Mouse (Mus musculus): Measurements from ENCODE around the gene Ftsj3. TPM values are rescaled to one million over a fixed set of nuclear protein-coding genes. Genes with fewer than 3 reads are reported as not detected.
A peak's percentile ranks its signal among the peaks of the same experiment; 100 is the strongest.

Ftsj3 gene
- 33.0 and 34.1 TPM in 2 replicates for polyA plus RNA-seq (2015; fragmentation: Nextera tagmentation; extraction: Ambion mirVana)

- peak; percentile 94 for ATAC-seq (replicated peaks)
- Histone ChIP-seq H3K4me1 (peaks cover 23% of the 10 kb centered on the region), H3K4me3 (peak within 1 kb of the TSS; percentile 70), H3K27me3 (replicated peaks) (no peaks in the 10 kb centered on the region), H3K9me3 (no peaks in the 10 kb centered on the region), H3K4me2 (peak within 1 kb of the TSS; percentile 89), H3K27ac (peak within 1 kb of the TSS; percentile 84), H3K36me3 (replicated peaks) (peaks cover 25% of the 10 kb centered on the region), H3K9ac (peak within 1 kb of the TSS; percentile 71)
- WGBS: 0% methylated on average over 42 of the region's 42 CpGs
Observed at GRCm38 (mm10) chr11:106255685-106256451, at the start of gene Ftsj3, which contains the start of gene Psmc5. TSS of gene Ftsj3 (minus strand) at chr11:106256079. TSS of gene Psmc5 (plus strand) at chr11:106256154.

DNA sequence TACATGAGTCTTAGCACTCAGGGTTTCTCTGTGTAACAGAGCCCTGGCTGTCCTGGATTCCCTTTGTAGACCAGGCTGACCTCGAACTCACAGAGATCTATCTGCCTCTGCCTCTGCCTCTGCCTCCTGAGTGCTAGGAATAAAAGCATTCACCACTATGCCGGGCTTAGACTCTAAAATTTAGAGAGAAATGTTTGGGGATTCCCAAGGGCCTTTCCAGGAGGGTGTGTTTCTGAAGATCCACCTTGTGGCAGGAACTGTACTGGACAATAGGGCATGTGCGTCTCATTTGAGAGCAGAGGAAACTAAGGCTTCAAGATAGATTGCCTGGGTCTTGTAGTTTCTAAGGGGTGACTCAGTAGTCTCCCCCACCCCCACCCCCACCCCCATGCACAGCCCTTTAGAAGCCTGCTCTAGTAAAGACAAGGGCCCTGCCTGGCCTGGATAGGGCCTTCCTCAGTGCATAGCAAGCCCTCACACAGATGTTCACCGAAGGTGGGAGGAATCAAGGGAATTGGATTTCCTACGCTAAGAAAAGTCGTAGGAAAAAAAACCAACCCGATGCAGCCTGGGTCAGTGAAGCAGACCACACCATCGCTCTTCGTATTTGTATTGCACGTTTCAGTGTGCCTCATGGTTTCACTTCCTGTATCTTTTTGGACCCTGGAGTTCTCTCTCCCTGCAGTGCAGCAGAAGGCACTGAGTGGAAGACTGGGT, 49.6 kb upstream of the Ftsj3 start:
- no peak overlapping the region for H3K9ac ChIP-seq
- H3K36me3 ChIP-seq (replicated peaks): no peaks in the 10 kb centered on the region
- no peaks in the 10 kb centered on the region for H3K4me1 ChIP-seq
- no peaks in the 10 kb centered on the region for H3K9me3 ChIP-seq
- H3K4me2 ChIP-seq: no peak overlapping the region
- no peaks in the 10 kb centered on the region for H3K27me3 ChIP-seq (replicated peaks)
- H3K27ac ChIP-seq: no peak overlapping the region
- 84% methylated on average over 10 of the region's 10 CpGs for WGBS
- no peak overlapping the region for H3K4me3 ChIP-seq
- no peak for ATAC-seq (replicated peaks)

GRCm38 (mm10) chr11:106302634-106303033, 46.8 kb upstream of the Ftsj3 start:
- ATAC-seq (replicated peaks): no peak
- Histone ChIP-seq H3K9ac (no peak overlapping the region), H3K4me2 (no peak overlapping the region), H3K4me3 (no peak overlapping the region), H3K27me3 (replicated peaks) (no peaks in the 10 kb centered on the region), H3K36me3 (replicated peaks) (no peaks in the 10 kb centered on the region), H3K27ac (no peak overlapping the region), H3K9me3 (no peaks in the 10 kb centered on the region), H3K4me1 (no peaks in the 10 kb centered on the region)
- WGBS: 31% methylated on average over 2 of the region's 2 CpGs

DNA sequence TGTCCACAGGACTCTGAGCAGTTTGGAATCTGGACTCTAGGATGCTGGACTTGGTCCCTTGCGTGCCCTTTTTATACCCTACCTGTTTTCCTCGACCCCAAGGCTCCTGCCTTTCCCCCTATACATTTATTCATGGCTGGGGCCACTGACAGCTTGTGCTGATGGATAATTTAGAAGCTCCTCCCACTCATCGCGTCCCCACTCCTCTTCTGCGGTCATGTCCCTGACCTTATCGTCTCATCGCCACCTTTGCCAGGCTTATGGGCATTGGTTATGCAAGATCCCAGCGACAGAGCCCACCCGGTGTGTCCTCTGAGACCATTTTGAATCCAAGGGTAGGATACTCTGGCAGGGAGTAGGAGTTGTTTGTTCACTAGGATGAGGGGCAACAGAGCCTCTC, 45.9 kb upstream of the Ftsj3 start, which contains the start of gene Gh:
Gh (minus strand) TSS at position 101 of the 400 bp plus-strand sequence.
- no peaks in the 10 kb centered on the region for H3K27me3 ChIP-seq (replicated peaks)
- H3K36me3 ChIP-seq (replicated peaks): no peaks in the 10 kb centered on the region
- no peak within 1 kb of the TSS for H3K9ac ChIP-seq
- H3K4me3 ChIP-seq: no peak within 1 kb of the TSS
- no peak for ATAC-seq (replicated peaks)
- no peak within 1 kb of the TSS for H3K4me2 ChIP-seq
- no peaks in the 10 kb centered on the region for H3K4me1 ChIP-seq
- no peak within 1 kb of the TSS for H3K27ac ChIP-seq
- no peaks in the 10 kb centered on the region for H3K9me3 ChIP-seq
- 81% methylated on average over 9 of the region's 9 CpGs for WGBS

DNA sequence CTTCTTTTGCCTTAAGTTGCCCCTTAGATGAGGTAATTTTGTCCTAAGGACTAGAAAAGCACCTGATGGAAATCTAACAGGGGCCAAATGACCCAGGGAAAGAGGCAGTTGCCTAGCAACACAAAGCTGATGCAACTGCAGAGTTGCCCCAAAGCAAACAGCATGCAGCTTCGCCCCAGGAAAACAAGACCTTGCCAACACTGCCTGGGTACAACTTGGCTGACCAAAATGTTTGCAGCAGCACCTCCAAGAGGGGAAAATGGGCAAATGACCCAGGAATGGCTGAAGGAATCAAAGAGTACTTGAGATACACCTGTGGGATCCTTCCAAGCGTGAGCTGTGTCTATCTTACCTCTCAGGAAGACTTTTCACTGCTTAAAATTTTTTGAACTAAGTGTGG, 36.0 kb upstream of the Ftsj3 start:
- Histone ChIP-seq H3K36me3 (replicated peaks) (no peaks in the 10 kb centered on the region), H3K4me2 (no peak overlapping the region), H3K27me3 (replicated peaks) (no peaks in the 10 kb centered on the region), H3K9me3 (no peaks in the 10 kb centered on the region), H3K9ac (no peak overlapping the region), H3K4me3 (no peak overlapping the region), H3K27ac (no peak overlapping the region), H3K4me1 (no peaks in the 10 kb centered on the region)
- WGBS: 88% methylated on average over 2 of the region's 2 CpGs
- no peak for ATAC-seq (replicated peaks)

GRCm38 (mm10) chr11:106290376-106290775, 34.5 kb upstream of the Ftsj3 start:
- no peaks in the 10 kb centered on the region for H3K4me1 ChIP-seq
- H3K4me3 ChIP-seq: no peak overlapping the region
- no peak overlapping the region for H3K9ac ChIP-seq
- H3K27ac ChIP-seq: no peak overlapping the region
- H3K4me2 ChIP-seq: no peak overlapping the region
- H3K9me3 ChIP-seq: no peaks in the 10 kb centered on the region
- H3K27me3 ChIP-seq (replicated peaks): no peaks in the 10 kb centered on the region
- no peaks in the 10 kb centered on the region for H3K36me3 ChIP-seq (replicated peaks)
- WGBS: 92% methylated on average over 5 of the region's 5 CpGs
- ATAC-seq (replicated peaks): no peak

GRCm38 (mm10) chr11:106289369-106289768, 33.5 kb upstream of the Ftsj3 start:
- Histone ChIP-seq H3K9me3 (no peaks in the 10 kb centered on the region), H3K36me3 (replicated peaks) (no peaks in the 10 kb centered on the region), H3K27me3 (replicated peaks) (no peaks in the 10 kb centered on the region), H3K9ac (no peak overlapping the region), H3K4me3 (no peak overlapping the region), H3K4me2 (no peak overlapping the region), H3K27ac (no peak overlapping the region), H3K4me1 (no peaks in the 10 kb centered on the region)
- ATAC-seq (replicated peaks): no peak
- 71% methylated on average over 8 of the region's 8 CpGs for WGBS

GRCm38 (mm10) chr11:106286987-106287386, 31.1 kb upstream of the Ftsj3 start:
- no peaks in the 10 kb centered on the region for H3K27me3 ChIP-seq (replicated peaks)
- WGBS: 62% methylated on average over 11 of the region's 11 CpGs
- no peak overlapping the region for H3K4me2 ChIP-seq
- ATAC-seq (replicated peaks): no peak
- H3K9ac ChIP-seq: no peak overlapping the region
- H3K9me3 ChIP-seq: no peaks in the 10 kb centered on the region
- no peaks in the 10 kb centered on the region for H3K4me1 ChIP-seq
- H3K27ac ChIP-seq: no peak overlapping the region
- no peaks in the 10 kb centered on the region for H3K36me3 ChIP-seq (replicated peaks)
- no peak overlapping the region for H3K4me3 ChIP-seq

GRCm38 (mm10) chr11:106286206-106286605, 30.3 kb upstream of the Ftsj3 start:
- Histone ChIP-seq H3K9ac (no peak overlapping the region), H3K4me3 (no peak overlapping the region), H3K36me3 (replicated peaks) (no peaks in the 10 kb centered on the region), H3K9me3 (no peaks in the 10 kb centered on the region), H3K27ac (no peak overlapping the region), H3K4me1 (no peaks in the 10 kb centered on the region), H3K4me2 (no peak overlapping the region), H3K27me3 (replicated peaks) (no peaks in the 10 kb centered on the region)
- WGBS: 86% methylated on average over 7 of the region's 7 CpGs
- ATAC-seq (replicated peaks): no peak

GRCm38 (mm10) chr11:106284126-106284525, 28.2 kb upstream of the Ftsj3 start:
- Histone ChIP-seq H3K36me3 (replicated peaks) (no peaks in the 10 kb centered on the region), H3K27me3 (replicated peaks) (no peaks in the 10 kb centered on the region), H3K9ac (no peak overlapping the region), H3K4me2 (no peak overlapping the region), H3K4me3 (no peak overlapping the region), H3K9me3 (no peaks in the 10 kb centered on the region), H3K4me1 (no peaks in the 10 kb centered on the region), H3K27ac (no peak overlapping the region)
- WGBS: 72% methylated on average over 8 of the region's 8 CpGs
- ATAC-seq (replicated peaks): no peak

GRCm38 (mm10) chr11:106283371-106283770, 27.5 kb upstream of the Ftsj3 start:
- Histone ChIP-seq H3K9me3 (no peaks in the 10 kb centered on the region), H3K36me3 (replicated peaks) (no peaks in the 10 kb centered on the region), H3K4me1 (no peaks in the 10 kb centered on the region), H3K27me3 (replicated peaks) (no peaks in the 10 kb centered on the region), H3K4me2 (no peak overlapping the region), H3K27ac (no peak overlapping the region), H3K9ac (no peak overlapping the region), H3K4me3 (no peak overlapping the region)
- no peak for ATAC-seq (replicated peaks)
- 82% methylated on average over 4 of the region's 4 CpGs for WGBS

DNA sequence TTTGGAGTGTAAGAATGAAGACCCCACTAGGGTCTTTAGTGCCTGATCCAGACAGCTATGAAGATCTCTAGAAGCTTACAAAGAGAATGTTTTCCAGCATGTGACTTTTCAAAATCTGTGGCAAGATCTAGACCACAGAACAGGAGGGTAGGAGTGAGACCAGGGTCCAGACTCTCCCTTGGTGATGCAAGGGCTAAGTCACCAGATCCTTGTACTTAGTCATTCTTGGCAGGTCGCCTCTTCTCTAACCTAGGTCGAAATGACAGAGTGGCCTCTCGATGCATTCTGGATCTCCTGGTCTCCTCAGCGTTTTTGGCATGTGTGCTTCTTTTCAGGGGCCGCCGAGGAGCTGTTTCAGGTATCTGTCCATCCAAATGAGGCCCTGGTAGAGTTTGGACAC, 26.6 kb upstream of the Ftsj3 start:
- 79% methylated on average over 6 of the region's 6 CpGs for whole genome bisulfite sequencing
- Histone ChIP-seq H3K36me3 (replicated peaks) (no peaks in the 10 kb centered on the region), H3K4me3 (no peak overlapping the region), H3K27ac (no peak overlapping the region), H3K27me3 (replicated peaks) (no peaks in the 10 kb centered on the region), H3K9me3 (no peaks in the 10 kb centered on the region), H3K9ac (no peak overlapping the region), H3K4me1 (no peaks in the 10 kb centered on the region), H3K4me2 (no peak overlapping the region)
- no peak for ATAC-seq (replicated peaks)

Data from midbrain, embryonic 15.5 days (tissue).